Mouse (Mus musculus) cerebellum, postnatal 10 days (tissue): Measurements from ENCODE around the gene Sema6d.

Experiments used
- DNase-seq, 2 experiments: peaks; one replicate each; pipeline ENCODE4 v3.0.0; 2021; ENCODE audit warnings: mixed read lengths in 2 of 2

The Sema6d gene

GRCm38 (mm10) chr2:124478526-124478925, 388.8 kb downstream of the Sema6d start:
- no peak for DNase-seq

DNA sequence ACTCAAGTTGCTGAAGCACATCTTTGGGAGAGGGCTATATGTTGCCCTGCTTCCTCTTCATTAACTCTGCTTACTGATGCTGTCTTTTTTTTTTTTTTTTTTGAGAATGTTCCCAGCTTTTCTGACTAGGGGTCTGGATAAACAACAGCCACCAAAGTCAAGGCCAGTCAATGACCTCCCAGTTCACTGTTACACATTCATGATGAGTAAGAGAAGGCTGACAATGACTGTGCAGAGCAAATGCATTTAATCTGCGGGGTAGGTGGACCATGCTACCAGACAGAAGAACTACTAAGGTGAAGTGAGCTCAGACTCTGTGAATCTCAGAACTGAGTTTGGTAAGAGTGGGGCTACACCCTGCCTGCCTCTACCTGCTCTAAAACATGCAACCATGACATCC, 396.0 kb downstream of the Sema6d start:
- DNase-seq = no peak

- peak; percentile 71 to 72 for DNase-seq
Measured at GRCm38 (mm10) chr2:124490010-124490801, 400.4 kb downstream of the Sema6d start.

DNA sequence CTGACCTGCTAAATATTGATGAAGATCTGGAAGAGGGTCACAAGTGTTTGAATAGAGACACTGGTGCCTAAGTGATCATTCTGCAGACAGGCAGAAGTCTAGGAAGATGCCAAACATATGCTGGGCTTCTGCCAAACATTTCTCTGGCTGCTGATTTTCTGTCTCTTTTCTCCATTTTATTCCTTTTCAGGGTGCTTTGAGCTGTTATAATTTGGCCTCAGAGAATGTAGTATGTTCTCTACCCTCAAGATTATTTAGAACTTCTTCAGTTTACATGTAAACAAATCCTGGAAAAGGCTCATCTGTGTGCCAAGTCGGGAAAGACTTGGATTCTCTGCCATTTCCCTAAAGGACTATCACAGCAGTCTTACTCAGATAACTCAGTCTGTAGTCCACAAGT, 406.0 kb downstream of the Sema6d start:
- DNase-seq = peak; percentile 71 to 72

DNA sequence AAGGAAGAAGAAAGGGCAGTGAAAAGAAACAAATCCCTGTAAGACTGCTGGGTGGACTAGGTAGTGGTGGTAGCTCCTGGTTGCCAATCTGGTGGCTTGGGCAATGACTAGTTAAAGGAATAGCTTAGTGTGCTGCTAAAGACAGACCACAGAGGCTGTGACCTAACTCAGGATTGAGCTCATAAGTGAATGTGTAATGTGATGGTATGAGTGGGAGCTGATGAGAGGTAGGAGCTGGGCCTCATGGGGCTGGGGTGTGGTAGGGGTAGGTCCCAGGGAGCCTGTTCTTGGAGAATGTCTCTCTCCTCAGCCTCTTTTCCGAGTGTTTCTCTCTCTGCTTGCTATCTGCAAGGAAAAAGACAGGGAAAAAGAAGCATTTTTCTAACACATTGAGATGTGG, 409.9 kb downstream of the Sema6d start:
- DNase-seq = no peak

- no peak for DNase-seq
Measured at GRCm38 (mm10) chr2:124505784-124506489, 416.2 kb downstream of the Sema6d start.

- DNase-seq = no peak
Measured at GRCm38 (mm10) chr2:124507804-124508203, 418.0 kb downstream of the Sema6d start.

DNA sequence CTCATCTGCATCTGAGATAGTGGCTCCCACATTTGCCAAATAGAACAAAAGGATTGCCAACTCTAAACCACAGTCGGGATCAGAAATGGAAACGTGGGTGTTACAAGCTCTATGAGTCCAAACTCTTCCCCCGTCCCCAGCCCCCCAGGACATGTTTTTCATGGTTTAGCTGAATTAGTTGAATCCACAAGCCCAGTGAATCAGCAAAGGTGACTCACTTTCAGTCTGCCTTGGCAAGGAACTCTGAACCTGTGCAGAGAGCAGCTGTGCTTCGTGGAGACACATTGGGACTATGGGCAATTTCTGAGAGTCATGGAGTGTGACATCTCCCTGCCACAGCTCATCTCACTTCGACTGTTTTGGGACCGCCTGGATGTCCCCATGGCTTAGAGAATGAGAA, 419.7 kb downstream of the Sema6d start:
- DNase-seq = no peak

DNA sequence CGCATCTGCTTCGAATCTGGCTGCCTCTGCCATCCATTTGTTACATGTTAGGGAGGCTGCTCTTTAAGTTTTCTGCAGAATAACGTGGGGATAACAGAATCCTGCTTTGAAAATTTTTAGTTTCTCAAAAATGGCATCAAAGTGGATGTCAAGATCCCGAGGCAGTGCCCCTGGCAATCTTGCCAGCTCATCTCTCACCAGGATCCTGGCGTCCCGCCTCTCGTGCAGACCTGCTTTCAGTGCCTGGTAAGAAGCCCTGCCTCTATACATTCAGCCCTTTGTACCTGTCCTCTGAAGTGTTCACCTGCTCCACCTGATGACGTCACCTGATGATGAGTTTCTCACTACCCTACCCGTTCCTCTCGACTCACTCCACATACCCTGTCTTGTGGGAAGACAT, 422.1 kb downstream of the Sema6d start:
- DNase-seq = peak; percentile 57 to 69

DNA sequence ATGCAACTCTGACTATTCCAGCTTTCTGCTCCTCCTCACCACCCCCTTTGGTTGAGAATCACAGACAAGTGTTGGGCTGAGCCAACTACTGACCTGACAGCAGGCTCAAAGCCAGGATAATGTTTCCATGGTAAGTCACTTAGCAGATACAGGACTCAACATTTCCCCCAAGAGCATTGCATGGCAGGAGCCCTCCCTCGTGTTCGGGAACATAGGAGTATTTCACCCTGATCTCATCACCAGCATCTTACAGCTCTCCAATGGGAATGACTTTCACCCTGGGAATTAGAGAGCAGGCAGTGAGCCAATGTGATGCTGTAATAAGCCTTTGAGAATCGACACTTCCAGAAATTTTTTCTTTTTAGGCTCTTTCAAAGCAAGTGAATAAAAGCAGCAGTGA, 432.7 kb downstream of the Sema6d start:
- DNase-seq = peak; percentile 43 to 50

DNA sequence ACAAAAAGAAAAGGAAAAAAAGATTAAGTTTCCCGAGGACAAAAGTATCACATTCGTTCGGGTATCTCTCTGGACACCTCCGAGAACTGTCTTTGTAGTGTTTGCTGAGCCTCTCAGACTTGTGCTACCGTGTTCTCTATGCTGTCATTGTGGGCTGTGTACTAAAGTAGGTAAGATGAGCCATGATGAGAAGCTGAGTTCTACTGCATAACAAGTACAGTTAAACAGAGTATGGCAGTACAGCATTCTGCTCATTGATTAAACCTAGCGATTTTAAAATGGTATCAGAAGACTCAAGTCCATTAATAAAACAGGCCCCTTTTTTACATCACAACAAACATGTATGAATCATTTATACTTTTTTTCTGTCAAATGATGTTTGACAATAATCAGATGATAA, 433.9 kb downstream of the Sema6d start:
- DNase-seq = no peak

DNA sequence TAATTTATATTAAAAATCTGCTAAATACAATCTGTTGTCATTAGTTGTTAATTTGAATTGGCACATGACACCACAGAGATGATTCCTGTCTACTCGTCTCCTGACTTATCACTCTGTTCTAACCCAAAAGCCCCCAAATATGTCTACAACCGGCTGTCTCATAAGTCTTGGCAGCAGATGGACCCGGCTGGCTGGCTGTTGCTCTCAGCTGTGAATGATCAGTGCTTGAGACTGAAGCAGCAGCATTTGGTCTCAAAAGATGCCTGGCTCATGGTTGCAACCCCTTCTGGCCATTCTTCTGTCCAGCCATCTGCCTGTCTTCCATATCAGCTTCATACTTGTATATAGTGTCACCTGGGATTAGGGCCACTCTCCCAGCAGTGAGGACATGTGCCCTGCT, 434.4 kb downstream of the Sema6d start:
- DNase-seq = peak; percentile 78 to 86

DNA sequence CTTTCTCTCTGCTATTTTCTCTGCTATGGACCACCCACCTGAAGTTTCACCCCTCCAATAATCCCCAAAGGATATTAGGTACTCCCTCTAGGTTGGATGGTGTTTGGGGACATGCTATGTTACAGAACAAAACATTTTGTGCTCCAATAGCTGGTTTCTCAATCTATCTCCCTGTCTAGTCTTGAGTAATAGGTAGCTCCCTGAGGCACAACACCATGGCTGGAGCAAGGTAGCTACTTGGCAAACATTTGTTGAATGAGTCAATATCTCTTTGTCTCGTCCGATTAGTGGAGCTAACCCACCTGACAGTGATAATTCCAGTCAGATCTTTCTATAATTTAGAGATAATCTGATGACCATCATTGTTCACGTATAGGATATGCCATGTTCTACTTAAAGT, 437.9 kb downstream of the Sema6d start:
- DNase-seq = no peak

- DNase-seq = peak in 1 of 2 experiments; percentile 36
Measured at GRCm38 (mm10) chr2:124530441-124530840, 440.7 kb downstream of the Sema6d start.

- DNase-seq = no peak
Measured at GRCm38 (mm10) chr2:124531062-124531461, 441.3 kb downstream of the Sema6d start.

DNA sequence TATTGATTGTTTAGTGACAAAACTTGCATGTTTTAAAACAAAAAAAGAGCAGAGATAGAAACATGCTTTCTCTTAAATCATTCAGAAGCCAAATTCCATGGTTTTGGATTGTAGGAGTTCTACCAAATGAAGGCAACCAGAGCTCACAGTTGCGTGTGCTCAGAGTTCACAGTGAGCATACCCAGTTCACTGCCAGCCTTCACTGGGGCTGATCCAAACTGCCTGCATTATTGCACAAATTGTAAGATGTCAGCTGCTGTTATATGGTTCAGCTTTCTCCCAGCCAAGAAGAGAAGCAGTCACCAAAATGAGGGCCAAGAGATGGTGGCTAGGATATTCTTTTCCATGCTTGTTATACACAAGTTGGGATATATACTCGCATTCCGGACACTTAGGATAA, 443.1 kb downstream of the Sema6d start:
- DNase-seq = peak; percentile 47 to 67

- DNase-seq = no peak
Measured at GRCm38 (mm10) chr2:124533602-124534001, 443.8 kb downstream of the Sema6d start.

GRCm38 (mm10) chr2:124550315-124550714, 460.5 kb downstream of the Sema6d start:
- DNase-seq = peak in 1 of 2 experiments; percentile 25

DNA sequence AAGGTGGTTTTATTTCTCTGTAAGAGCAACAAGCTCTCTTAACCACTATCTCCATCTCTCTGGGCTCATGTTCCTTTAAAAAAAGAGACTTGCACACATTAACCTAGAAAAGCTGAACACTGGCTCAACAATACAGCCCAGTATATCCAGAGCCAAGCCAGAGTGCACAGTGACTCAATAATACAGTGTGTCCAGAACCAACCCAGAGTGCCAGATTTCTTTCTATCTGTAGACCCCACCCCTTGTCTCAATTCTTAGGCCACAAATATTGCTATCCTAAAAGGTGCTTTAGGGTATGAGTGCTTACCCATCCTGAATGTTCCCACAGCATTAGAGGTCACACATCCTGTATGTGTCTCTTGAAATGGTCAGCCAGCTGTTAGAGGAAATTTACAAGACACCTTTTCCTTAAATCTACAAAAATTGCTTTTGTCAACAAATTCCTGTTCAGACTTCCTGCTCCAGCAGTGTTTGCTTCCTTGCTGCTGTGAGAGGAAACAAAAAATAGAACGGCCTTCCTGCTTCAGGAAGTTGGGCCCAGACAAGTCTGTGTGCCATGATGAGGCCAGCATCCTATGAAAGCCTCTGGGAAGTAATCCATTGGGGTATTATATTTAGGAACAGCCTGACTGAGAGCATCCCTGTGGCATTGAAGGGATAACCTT, 465.1 kb downstream of the Sema6d start:
- DNase-seq = no peak

GRCm38 (mm10) chr2:124556861-124557499, 467.2 kb downstream of the Sema6d start:
- no peak for DNase-seq

GRCm38 (mm10) chr2:124558021-124558420, 468.3 kb downstream of the Sema6d start:
- DNase-seq = peak; percentile 62 to 74

- DNase-seq = peak in 1 of 2 experiments; percentile 21
Measured at GRCm38 (mm10) chr2:124561668-124562067, 471.9 kb downstream of the Sema6d start.

GRCm38 (mm10) chr2:124562091-124562490, 472.3 kb downstream of the Sema6d start:
- peak; percentile 63 to 73 for DNase-seq
